Mouse (Mus musculus): ENCODE measurements around the gene Cntrl. TPM values are rescaled to one million over a fixed set of nuclear protein-coding genes. Genes with fewer than 3 reads are reported as not detected.

Cntrl gene
- total and polyA plus RNA-seq, 3 experiments: 13.7 to 93.5 (median 70.5) TPM

DNA sequence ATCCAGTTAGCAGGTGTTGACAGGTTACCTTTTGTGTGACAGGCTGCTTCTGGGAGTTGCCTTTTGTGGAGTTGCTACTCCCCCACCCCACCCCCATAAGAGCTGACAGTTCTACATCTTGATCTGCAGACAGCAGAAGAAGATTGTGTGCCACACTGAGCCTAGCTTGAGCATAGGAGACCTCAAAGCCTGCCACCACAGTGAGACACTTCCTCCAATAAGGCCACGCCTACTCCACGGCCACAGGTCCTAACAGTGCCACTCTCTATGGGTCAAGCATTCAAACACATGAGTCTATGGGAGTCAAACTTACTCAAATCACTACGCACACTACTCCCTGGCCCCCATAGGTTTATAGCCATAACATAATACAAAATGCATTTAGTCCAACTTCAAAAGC lies 109.4 kb downstream of the Cntrl start:
- Histone ChIP-seq H3K27me3 (ENCODE audit: insufficient read depth, low read length) (peaks cover 33% of the 10 kb centered on the region), H3K4me1 (ENCODE audit: insufficient read depth, low read depth, low read length) (peaks cover 32% of the 10 kb centered on the region), H3K9me3 (replicated peaks) (no peaks in the 10 kb centered on the region), H3K4me3 (ENCODE audit: low read depth, low read length) (no peak overlapping the region), H3K36me3 (replicated peaks) (no peaks in the 10 kb centered on the region)
- DNase-seq (ENCODE audit: low spot score) (no peak), ATAC-seq (ENCODE audit: extremely low read depth, insufficient number of reproducible peaks, low FRiP score, poor library complexity, severe bottlenecking) (no peak)
- TF ChIP-seq TAL1 (conservative IDR thresholded peaks at IDR 0.05; ENCODE audit: low read depth, low read length): no peak
- no peak for TF ChIP-seq GATA1 (IDR thresholded peaks at IDR 0.05; ENCODE audit: borderline replicate concordance, low read length)
- no peak for TF ChIP-seq POLR2AphosphoS5 (IDR thresholded peaks at IDR 0.05; ENCODE audit: insufficient replicate concordance, low read depth, low read length)
- TF ChIP-seq GATA2 (IDR thresholded peaks at IDR 0.05; ENCODE audit: borderline replicate concordance, low read depth, low read length): no peak
- TF ChIP-seq CTCF (IDR thresholded peaks at IDR 0.05; ENCODE audit: low read depth, low read length): no peak

- TF ChIP-seq GATA1 (IDR thresholded peaks at IDR 0.05; ENCODE audit: borderline replicate concordance, low read length) (no peak), POLR2AphosphoS5 (IDR thresholded peaks at IDR 0.05; ENCODE audit: insufficient replicate concordance, low read depth, low read length) (no peak), GATA2 (IDR thresholded peaks at IDR 0.05; ENCODE audit: borderline replicate concordance, low read depth, low read length) (no peak), TAL1 (conservative IDR thresholded peaks at IDR 0.05; ENCODE audit: low read depth, low read length) (no peak), CTCF (IDR thresholded peaks at IDR 0.05; ENCODE audit: low read depth, low read length) (no peak)
- Histone ChIP-seq H3K4me3 (ENCODE audit: low read depth, low read length) (no peak overlapping the region), H3K4me1 (ENCODE audit: insufficient read depth, low read depth, low read length) (peaks cover 8% of the 10 kb centered on the region), H3K27me3 (ENCODE audit: insufficient read depth, low read length) (peaks cover 42% of the 10 kb centered on the region), H3K36me3 (replicated peaks) (no peaks in the 10 kb centered on the region), H3K9me3 (replicated peaks) (no peaks in the 10 kb centered on the region)
- DNase-seq (ENCODE audit: low spot score): no peak
- no peak for ATAC-seq (ENCODE audit: extremely low read depth, insufficient number of reproducible peaks, low FRiP score, poor library complexity, severe bottlenecking)
Observed at GRCm38 (mm10) chr2:35222822-35223391, 113.6 kb downstream of the Cntrl start.

DNA sequence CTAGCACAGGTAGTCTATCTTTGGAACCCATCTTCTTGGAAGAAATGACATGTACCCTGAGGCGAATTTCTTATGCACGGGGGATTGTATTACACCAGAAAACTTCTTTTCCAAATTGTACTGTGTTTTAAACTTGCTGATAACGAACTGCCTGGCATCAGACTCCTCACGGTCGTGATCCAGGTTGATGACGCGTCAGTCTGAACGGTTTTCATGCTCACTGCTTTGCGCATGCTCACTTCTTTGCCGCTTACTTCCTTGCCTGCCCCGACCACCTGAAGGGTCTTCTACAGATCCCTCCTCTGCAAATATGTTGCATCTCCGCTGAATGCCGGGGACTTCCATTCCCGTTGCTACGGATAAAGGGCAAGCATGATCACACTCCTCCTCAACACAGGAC lies 115.0 kb downstream of the Cntrl start:
- no peaks in the 10 kb centered on the region for H3K4me1 ChIP-seq (ENCODE audit: insufficient read depth, low read depth, low read length)
- H3K36me3 ChIP-seq (replicated peaks): no peaks in the 10 kb centered on the region
- no peak for ATAC-seq (ENCODE audit: extremely low read depth, insufficient number of reproducible peaks, low FRiP score, poor library complexity, severe bottlenecking)
- DNase-seq (ENCODE audit: low spot score): no peak
- TF ChIP-seq GATA1 (IDR thresholded peaks at IDR 0.05; ENCODE audit: borderline replicate concordance, low read length) (no peak), TAL1 (conservative IDR thresholded peaks at IDR 0.05; ENCODE audit: low read depth, low read length) (no peak), POLR2AphosphoS5 (IDR thresholded peaks at IDR 0.05; ENCODE audit: insufficient replicate concordance, low read depth, low read length) (no peak), CTCF (IDR thresholded peaks at IDR 0.05; ENCODE audit: low read depth, low read length) (no peak), GATA2 (IDR thresholded peaks at IDR 0.05; ENCODE audit: borderline replicate concordance, low read depth, low read length) (no peak)
- H3K9me3 ChIP-seq (replicated peaks): no peaks in the 10 kb centered on the region
- no peak overlapping the region for H3K4me3 ChIP-seq (ENCODE audit: low read depth, low read length)
- peaks cover 43% of the 10 kb centered on the region for H3K27me3 ChIP-seq (ENCODE audit: insufficient read depth, low read length)

GRCm38 (mm10) chr2:35228145-35228544 lies 118.9 kb downstream of the Cntrl start:
- no peak for TF ChIP-seq CTCF (IDR thresholded peaks at IDR 0.05; ENCODE audit: low read depth, low read length)
- TF ChIP-seq TAL1 (conservative IDR thresholded peaks at IDR 0.05; ENCODE audit: low read depth, low read length): no peak
- TF ChIP-seq GATA2 (IDR thresholded peaks at IDR 0.05; ENCODE audit: borderline replicate concordance, low read depth, low read length): no peak
- no peak for TF ChIP-seq GATA1 (IDR thresholded peaks at IDR 0.05; ENCODE audit: borderline replicate concordance, low read length)
- no peak for TF ChIP-seq POLR2AphosphoS5 (IDR thresholded peaks at IDR 0.05; ENCODE audit: insufficient replicate concordance, low read depth, low read length)
- no peaks in the 10 kb centered on the region for H3K9me3 ChIP-seq (replicated peaks)
- H3K4me1 ChIP-seq (ENCODE audit: insufficient read depth, low read depth, low read length): peaks cover 21% of the 10 kb centered on the region
- DNase-seq (ENCODE audit: low spot score) (no peak), ATAC-seq (ENCODE audit: extremely low read depth, insufficient number of reproducible peaks, low FRiP score, poor library complexity, severe bottlenecking) (no peak)
- peaks cover 25% of the 10 kb centered on the region for H3K27me3 ChIP-seq (ENCODE audit: insufficient read depth, low read length)
- H3K4me3 ChIP-seq (ENCODE audit: low read depth, low read length): no peak overlapping the region
- no peaks in the 10 kb centered on the region for H3K36me3 ChIP-seq (replicated peaks)

Other genes starting within 250 kb of the Cntrl start
- gene Cutal, start 235.1 kb upstream of the Cntrl start, total RNA-seq (2014; fragmentation: Nextera tagmentation): not detected in 2 replicates
- 0.06 TPM in 1 of 2 replicates, not detected in the other for gene Cutal, start 235.1 kb upstream of the Cntrl start, total RNA-seq (2017)
- gene Cutal, start 235.1 kb upstream of the Cntrl start, polyA plus RNA-seq (2012): 0.02 TPM in 1 of 2 replicates, not detected in the other
- gene Psmd5, start 234.5 kb upstream of the Cntrl start, total RNA-seq (2014; fragmentation: Nextera tagmentation): 76.4 and 77.9 TPM in 2 replicates
- gene Psmd5, start 234.5 kb upstream of the Cntrl start, total RNA-seq (2017): 44.7 and 49.3 TPM in 2 replicates
- gene Psmd5, start 234.5 kb upstream of the Cntrl start, polyA plus RNA-seq (2012): 12.0 and 13.4 TPM in 2 replicates
- not detected in 2 replicates for gene Phf19, start 195.5 kb upstream of the Cntrl start, total RNA-seq (2014; fragmentation: Nextera tagmentation)
- 0.52 and 0.66 TPM in 2 replicates for gene Phf19, start 195.5 kb upstream of the Cntrl start, total RNA-seq (2017)
- gene Phf19, start 195.5 kb upstream of the Cntrl start, polyA plus RNA-seq (2012): 0.01 and 0.02 TPM in 2 replicates
- gene Traf1, start 147.7 kb upstream of the Cntrl start, total RNA-seq (2014; fragmentation: Nextera tagmentation): not detected in 2 replicates
- 0.12 and 0.27 TPM in 2 replicates for gene Traf1, start 147.7 kb upstream of the Cntrl start, total RNA-seq (2017)
- not detected in 2 replicates for gene Traf1, start 147.7 kb upstream of the Cntrl start, polyA plus RNA-seq (2012)
- not detected in 2 replicates for gene Hc, start 48.1 kb upstream of the Cntrl start, total RNA-seq (2014; fragmentation: Nextera tagmentation)
- gene Hc, start 48.1 kb upstream of the Cntrl start, total RNA-seq (2017): 0.22 and 0.23 TPM in 2 replicates
- gene Hc, start 48.1 kb upstream of the Cntrl start, polyA plus RNA-seq (2012): not detected in 2 replicates
- gene AI182371, start 7.9 kb upstream of the Cntrl start, total RNA-seq (2014; fragmentation: Nextera tagmentation): 3.0 and 3.6 TPM in 2 replicates
- 1.6 and 2.3 TPM in 2 replicates for gene AI182371, start 7.9 kb upstream of the Cntrl start, total RNA-seq (2017)
- 0.07 and 0.08 TPM in 2 replicates for gene AI182371, start 7.9 kb upstream of the Cntrl start, polyA plus RNA-seq (2012)
- 186 and 192 TPM in 2 replicates for gene Rab14, start 91.6 kb downstream of the Cntrl start, total RNA-seq (2014; fragmentation: Nextera tagmentation)
- 121 and 127 TPM in 2 replicates for gene Rab14, start 91.6 kb downstream of the Cntrl start, total RNA-seq (2017)
- 1,231 and 1,479 TPM in 2 replicates for gene Rab14, start 91.6 kb downstream of the Cntrl start, polyA plus RNA-seq (2012)
- 6.0 and 11.1 TPM in 2 replicates for gene Gsn, start 146.9 kb downstream of the Cntrl start, total RNA-seq (2014; fragmentation: Nextera tagmentation)
- gene Gsn, start 146.9 kb downstream of the Cntrl start, total RNA-seq (2017): 22.3 and 24.5 TPM in 2 replicates
- gene Gsn, start 146.9 kb downstream of the Cntrl start, polyA plus RNA-seq (2012): 14.8 and 18.3 TPM in 2 replicates
- gene Stom, start 227.5 kb downstream of the Cntrl start, total RNA-seq (2014; fragmentation: Nextera tagmentation): 11.1 and 51.4 TPM in 2 replicates
- 12.3 and 13.7 TPM in 2 replicates for gene Stom, start 227.5 kb downstream of the Cntrl start, total RNA-seq (2017)
- 3.1 and 3.4 TPM in 2 replicates for gene Stom, start 227.5 kb downstream of the Cntrl start, polyA plus RNA-seq (2012)

Measured in G1E (cell line).